Mouse (Mus musculus) heart, embryonic 13.5 days (tissue): ENCODE data around the gene Kank1. TPM values are rescaled to one million over a fixed set of nuclear protein-coding genes. Genes with fewer than 3 reads are reported as not detected.
A peak's percentile ranks its signal among the peaks of the same experiment; 100 is the strongest.

ENCODE experiments used
- ATAC-seq: fragments of 200-750 bp; cut with Nextera tagmentation; 2 replicates; pipeline ENCODE4 v1.8.0; 2017; ENCODE audit warnings: moderate TSS enrichment; ENCODE audit not compliant: insufficient number of reproducible peaks, low FRiP score, low TSS enrichment; ENCODE audit errors: extremely low read depth
- H3K27ac ChIP-seq: fragments of 300-500 bp; sonication (generic); replicated peaks from 2 replicates; pipeline ENCODE4 v1.5.1; 2015; ENCODE audit warnings: moderate library complexity, mild to moderate bottlenecking, inconsistent platforms
- H3K27me3 ChIP-seq: fragments of 300-500 bp; sonication (generic); replicated peaks from 2 replicates; pipeline ENCODE4 v1.6.1; 2015; ENCODE audit warnings: mild to moderate bottlenecking, inconsistent platforms
- H3K36me3 ChIP-seq: fragments of 300-500 bp; sonication (generic); 2 replicates; pipeline ENCODE4 v1.6.1; 2015; ENCODE audit warnings: mild to moderate bottlenecking, inconsistent platforms
- H3K4me1 ChIP-seq: fragments of 300-500 bp; sonication (generic); 2 replicates; pipeline ENCODE4 v1.6.1; 2015; ENCODE audit warnings: inconsistent platforms
- H3K4me2 ChIP-seq: fragments of 300-500 bp; sonication (generic); 2 replicates; pipeline ENCODE4 v1.6.1; 2015; ENCODE audit warnings: inconsistent platforms, mild to moderate bottlenecking, moderate library complexity
- H3K4me3 ChIP-seq: fragments of 300-500 bp; sonication (generic); 2 replicates; pipeline ENCODE4 v1.5.1; 2015; ENCODE audit warnings: moderate library complexity, mild to moderate bottlenecking, inconsistent platforms
- H3K9ac ChIP-seq: fragments of 300-500 bp; sonication (generic); 2 replicates; pipeline ENCODE4 v1.6.1; 2015; ENCODE audit warnings: inconsistent platforms, mild to moderate bottlenecking, moderate library complexity
- H3K9me3 ChIP-seq: fragments of 300-500 bp; sonication (generic); 2 replicates; pipeline ENCODE4 v1.6.1; 2016; ENCODE audit warnings: inconsistent platforms
- WGBS: fragments of 180-500 bp; shearing (Covaris S2); methylation state at CpG from one replicate; pipeline ENCODE4 v1.1.7; 2015; ENCODE audit warnings: mixed read lengths; 5-methylcytosine and 5-hydroxymethylcytosine counted together
- polyA plus RNA-seq: library from polyadenylated mRNA; unstranded; fragments of >200 nt; fragmentation: Nextera tagmentation; extraction: Ambion mirVana; gene quantifications from 2 replicates; pipeline ENCODE4 v1.2.1, GENCODE M21; 2015

The Kank1 gene
- polyA plus RNA-seq, 1 experiment from 2014 or later, result 45.7 TPM

DNA sequence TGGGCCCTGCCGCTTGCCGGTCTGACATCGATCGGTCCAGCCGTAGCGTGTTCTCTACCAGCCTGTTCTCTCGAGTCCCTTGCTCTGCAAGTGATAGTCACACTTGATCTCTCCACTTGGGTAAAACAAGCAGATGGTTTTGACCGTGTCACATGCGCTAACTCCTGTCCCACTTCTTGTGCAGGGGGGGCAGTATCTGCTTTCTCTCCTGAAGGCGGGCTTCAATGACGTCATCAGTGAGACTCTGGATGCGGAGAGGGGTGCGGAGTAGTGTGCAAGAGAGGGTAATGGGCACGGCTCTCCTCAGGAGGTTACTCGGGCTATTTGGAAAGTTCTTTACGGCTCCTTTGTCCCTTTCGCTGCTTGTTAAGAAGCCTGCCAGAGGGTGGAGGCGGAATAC, 151.1 kb downstream of the Kank1 start:
- Histone ChIP-seq H3K4me2 (no peak overlapping the region), H3K4me3 (no peak overlapping the region), H3K27me3 (no peaks in the 10 kb centered on the region), H3K36me3 (peaks cover 8% of the 10 kb centered on the region), H3K27ac (peak overlapping the region; percentile 81), H3K4me1 (peaks cover 56% of the 10 kb centered on the region), H3K9me3 (no peaks in the 10 kb centered on the region), H3K9ac (no peak overlapping the region)
- 81% methylated on average over 18 of the region's 18 CpGs for WGBS
- ATAC-seq, result no peak

DNA sequence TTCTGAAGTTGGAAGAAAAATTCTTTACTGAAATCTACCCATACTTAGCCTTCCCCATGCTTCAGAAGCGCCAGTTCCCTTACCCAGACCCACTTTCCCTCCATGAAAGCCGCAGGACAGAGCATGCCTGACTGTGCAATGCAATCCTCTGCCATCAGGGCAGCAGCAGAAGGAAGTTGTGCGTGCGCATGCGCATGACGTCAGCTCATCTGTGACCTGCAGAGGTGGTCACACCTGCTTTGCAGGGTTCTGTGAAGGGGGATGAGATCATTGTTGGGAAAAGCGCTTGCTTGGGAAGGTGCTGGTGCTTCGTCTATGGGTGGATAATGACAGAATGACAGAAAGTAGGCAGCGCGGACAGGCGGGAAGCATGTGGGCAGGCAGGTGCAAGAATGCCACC, 155.4 kb downstream of the Kank1 start:
- H3K9ac ChIP-seq, result no peak overlapping the region
- H3K36me3 ChIP-seq, result peaks cover 8% of the 10 kb centered on the region
- no peaks in the 10 kb centered on the region for H3K9me3 ChIP-seq
- no peak overlapping the region for H3K4me3 ChIP-seq
- WGBS, result 84% methylated on average over 11 of the region's 11 CpGs
- no peaks in the 10 kb centered on the region for H3K27me3 ChIP-seq
- no peak overlapping the region for H3K4me2 ChIP-seq
- ATAC-seq, result no peak
- peaks cover 44% of the 10 kb centered on the region for H3K4me1 ChIP-seq
- no peak overlapping the region for H3K27ac ChIP-seq

DNA sequence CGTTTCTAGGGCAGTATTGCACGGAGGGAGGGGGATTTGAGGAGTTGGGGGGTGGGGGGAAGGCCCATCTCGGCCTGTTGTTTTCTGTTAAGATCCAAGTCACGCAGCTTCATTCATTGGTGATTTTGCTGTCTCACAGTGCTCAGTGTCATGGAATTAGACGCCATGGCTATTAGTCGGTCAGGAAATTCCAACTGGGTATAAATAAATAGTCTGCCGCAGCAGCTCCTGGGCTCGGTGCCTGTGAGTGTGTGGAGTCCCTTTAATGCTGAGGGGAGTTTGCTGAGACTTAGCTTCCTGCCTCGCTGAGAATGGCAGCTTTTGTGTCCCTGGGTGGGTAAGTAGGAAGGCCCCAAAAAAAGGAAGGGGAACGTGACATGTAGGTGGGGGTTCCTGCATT, 158.3 kb downstream of the Kank1 start:
- peak overlapping the region; percentile 72 for H3K9ac ChIP-seq
- no peaks in the 10 kb centered on the region for H3K9me3 ChIP-seq
- H3K27ac ChIP-seq, result peak overlapping the region; percentile 92
- no peaks in the 10 kb centered on the region for H3K36me3 ChIP-seq
- 15% methylated on average over 10 of the region's 10 CpGs for WGBS
- peak overlapping the region; percentile 20; the same call in 1 of the 2 replicates for H3K4me3 ChIP-seq
- ATAC-seq, result peak; percentile 44; the same call in 1 of the 2 replicates
- H3K4me2 ChIP-seq, result peak overlapping the region; percentile 62
- no peaks in the 10 kb centered on the region for H3K27me3 ChIP-seq
- peaks cover 56% of the 10 kb centered on the region for H3K4me1 ChIP-seq

DNA sequence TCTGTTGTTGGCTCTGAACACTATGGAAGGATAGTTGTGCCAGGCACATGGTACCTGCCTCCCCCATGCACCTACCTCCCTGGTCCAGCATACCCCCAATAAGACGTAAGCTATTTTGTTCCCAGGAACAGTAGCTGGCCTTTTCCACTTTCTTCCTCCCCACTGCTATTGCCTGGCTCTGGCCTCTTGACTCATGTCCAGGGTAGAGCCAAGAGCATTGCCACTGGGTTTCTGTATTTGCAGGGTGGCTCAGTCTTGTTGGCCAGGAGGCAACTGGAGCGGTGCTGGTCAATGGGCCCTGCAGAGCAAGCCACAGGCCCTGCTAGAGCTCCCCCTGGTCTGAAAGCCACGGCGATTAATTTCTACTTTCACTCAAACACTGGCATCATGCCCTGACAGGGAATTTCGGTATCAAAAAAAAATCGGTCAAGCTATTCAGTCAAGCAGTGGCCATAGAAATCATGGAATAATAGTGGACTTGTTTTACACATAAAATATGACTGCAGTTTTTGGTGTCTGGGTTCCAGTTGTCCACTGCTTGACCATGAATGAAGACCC, 160.0 kb downstream of the Kank1 start:
- no peaks in the 10 kb centered on the region for H3K27me3 ChIP-seq
- H3K4me2 ChIP-seq, result no peak overlapping the region
- no peak overlapping the region for H3K9ac ChIP-seq
- no peaks in the 10 kb centered on the region for H3K9me3 ChIP-seq
- H3K27ac ChIP-seq, result 0 out of 2 replicates have a peak overlapping the region, but pooled peaks have one; percentile 4
- no peak for ATAC-seq
- H3K4me3 ChIP-seq, result no peak overlapping the region
- H3K4me1 ChIP-seq, result peaks cover 73% of the 10 kb centered on the region
- H3K36me3 ChIP-seq, result no peaks in the 10 kb centered on the region
- 84% methylated on average over 6 of the region's 6 CpGs for WGBS

DNA sequence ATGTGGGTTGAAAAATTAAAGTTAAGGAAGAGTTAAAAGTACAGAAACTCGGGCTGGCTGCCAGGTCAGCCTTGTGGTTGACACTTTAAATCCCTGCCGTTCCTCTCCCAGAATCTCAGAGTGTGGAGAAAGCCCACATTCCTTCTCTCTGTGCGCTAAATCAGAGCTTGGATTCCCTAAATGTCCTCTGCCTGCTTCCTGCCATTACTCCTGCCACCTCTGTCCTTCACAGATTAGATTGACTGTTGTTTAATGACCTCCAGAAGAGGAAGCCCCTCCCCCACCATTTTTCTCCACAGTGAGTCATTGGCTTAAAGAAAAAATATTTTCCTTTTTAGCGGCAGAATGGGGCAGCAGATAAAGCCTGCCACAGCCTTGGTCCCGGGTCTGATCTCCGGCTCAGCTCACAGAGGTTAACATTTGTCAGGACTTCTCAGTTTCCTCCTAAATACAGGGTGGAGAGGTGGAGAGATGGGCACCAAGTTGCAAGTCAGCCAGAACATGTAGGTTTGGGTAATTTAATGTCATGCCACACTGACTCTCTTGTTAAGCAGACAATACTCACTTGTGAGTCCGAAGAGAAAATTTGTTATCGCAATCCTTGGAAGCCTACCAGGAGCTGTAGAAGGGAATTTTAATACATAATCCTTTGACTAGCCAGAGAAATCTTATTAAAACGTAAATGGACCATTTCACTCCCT, 162.9 kb downstream of the Kank1 start:
- no peak for ATAC-seq
- peaks cover 86% of the 10 kb centered on the region for H3K4me1 ChIP-seq

DNA sequence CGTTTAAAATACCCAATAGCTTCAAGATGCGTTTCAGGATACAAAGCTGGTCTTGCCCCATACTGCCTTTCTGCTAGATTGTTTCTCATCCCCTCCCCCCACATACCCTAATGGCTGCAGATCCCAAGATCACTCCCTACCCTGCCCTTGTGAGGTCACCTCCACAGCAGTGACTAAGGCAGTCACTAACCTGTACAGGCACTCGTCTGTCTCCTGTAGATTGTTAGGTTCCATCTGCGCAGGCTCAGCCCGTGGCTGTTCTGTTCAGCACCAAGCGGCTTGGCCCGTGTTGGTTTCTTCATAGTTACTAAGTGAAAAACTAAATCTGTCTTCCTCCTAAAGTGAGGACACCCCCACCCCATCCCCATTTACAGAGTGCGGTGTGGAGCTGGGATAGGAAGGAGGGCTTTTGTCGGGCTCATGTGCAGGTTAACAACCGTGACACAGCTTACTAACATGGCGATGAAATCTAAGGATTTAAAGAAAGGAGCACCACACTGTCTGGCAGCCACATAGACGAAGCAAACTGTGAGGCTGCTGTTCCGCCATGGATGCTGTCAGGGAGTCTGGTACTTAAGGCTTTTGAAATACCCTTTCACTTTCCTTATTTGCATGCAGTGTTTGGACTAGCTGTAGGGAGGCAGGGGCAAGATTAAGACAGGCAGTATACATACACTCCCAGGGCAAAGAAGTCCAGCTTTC, 163.6 kb downstream of the Kank1 start:
- peak overlapping the region; percentile 8; the same call in 1 of the 2 replicates for H3K4me3 ChIP-seq
- no peaks in the 10 kb centered on the region for H3K9me3 ChIP-seq
- H3K36me3 ChIP-seq, result no peaks in the 10 kb centered on the region
- H3K27me3 ChIP-seq, result no peaks in the 10 kb centered on the region
- peak overlapping the region; percentile 92 for H3K27ac ChIP-seq
- H3K9ac ChIP-seq, result peak overlapping the region; percentile 64
- WGBS, result 34% methylated on average over 13 of the region's 13 CpGs
- peaks cover 82% of the 10 kb centered on the region for H3K4me1 ChIP-seq
- ATAC-seq, result 0 out of 2 replicates have a peak, but pooled peaks have one; percentile 34
- H3K4me2 ChIP-seq, result peak overlapping the region; percentile 49

More for the DNA sequence above, 162.9 kb downstream of the Kank1 start:
- H3K36me3 ChIP-seq, result no peaks in the 10 kb centered on the region
- H3K9ac ChIP-seq, result peak overlapping the region; percentile 64
- peak overlapping the region; percentile 92 for H3K27ac ChIP-seq
- peak overlapping the region; percentile 8 for H3K4me3 ChIP-seq
- no peaks in the 10 kb centered on the region for H3K9me3 ChIP-seq
- no peaks in the 10 kb centered on the region for H3K27me3 ChIP-seq
- peak overlapping the region; percentile 49 for H3K4me2 ChIP-seq
- 10% methylated on average over 9 of the region's 9 CpGs for WGBS

DNA sequence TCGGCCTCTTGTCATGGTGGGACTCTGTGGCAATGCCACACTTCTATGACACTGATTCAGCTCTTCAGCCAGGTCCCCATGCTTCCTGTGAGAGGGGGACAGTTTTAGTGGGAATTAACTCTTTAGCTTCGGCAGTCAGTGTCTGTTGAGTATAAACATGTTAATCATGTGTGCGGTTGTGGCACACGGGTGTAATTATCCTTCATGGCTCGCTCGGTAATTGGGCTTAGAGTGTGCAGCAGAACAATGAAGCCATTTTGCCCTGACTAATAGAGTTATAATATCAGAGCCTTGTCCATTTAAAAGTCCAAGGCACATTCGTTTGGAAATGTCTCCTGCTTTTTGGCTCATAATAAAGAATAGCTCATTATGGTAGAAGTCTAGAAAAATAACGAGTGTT, 164.7 kb downstream of the Kank1 start:
- no peak for ATAC-seq
- Histone ChIP-seq H3K27ac (peak overlapping the region; percentile 92), H3K9me3 (no peaks in the 10 kb centered on the region), H3K27me3 (no peaks in the 10 kb centered on the region), H3K36me3 (no peaks in the 10 kb centered on the region), H3K4me2 (no peak overlapping the region), H3K4me3 (no peak overlapping the region), H3K9ac (no peak overlapping the region), H3K4me1 (peaks cover 85% of the 10 kb centered on the region)
- WGBS, result 73% methylated on average over 8 of the region's 8 CpGs

DNA sequence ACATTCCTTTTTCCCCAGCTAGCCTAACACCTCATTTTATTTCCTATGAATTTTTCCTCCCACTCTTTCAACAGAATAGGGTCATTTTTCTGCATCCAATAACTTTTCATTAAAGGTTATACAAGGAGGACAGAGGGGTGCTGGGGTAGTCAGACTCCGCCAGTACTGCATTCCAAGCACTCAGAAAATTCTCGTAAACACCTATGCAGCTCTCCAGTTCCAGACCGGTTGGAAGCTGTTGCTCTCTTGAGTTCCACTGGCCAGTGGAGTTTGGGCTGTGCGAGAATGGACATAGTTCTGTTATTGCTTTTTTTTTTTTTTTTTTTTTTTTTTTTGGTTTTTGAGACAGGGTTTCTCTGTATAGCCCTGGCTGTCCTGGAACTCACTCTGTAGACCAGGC, 167.4 kb downstream of the Kank1 start:
- H3K9me3 ChIP-seq, result no peaks in the 10 kb centered on the region
- WGBS, result 59% methylated on average over 4 of the region's 4 CpGs
- no peak overlapping the region for H3K9ac ChIP-seq
- ATAC-seq, result no peak
- no peak overlapping the region for H3K27ac ChIP-seq
- no peaks in the 10 kb centered on the region for H3K27me3 ChIP-seq
- H3K4me1 ChIP-seq, result peaks cover 86% of the 10 kb centered on the region
- no peak overlapping the region for H3K4me2 ChIP-seq
- peaks cover 4% of the 10 kb centered on the region for H3K36me3 ChIP-seq
- no peak overlapping the region for H3K4me3 ChIP-seq

DNA sequence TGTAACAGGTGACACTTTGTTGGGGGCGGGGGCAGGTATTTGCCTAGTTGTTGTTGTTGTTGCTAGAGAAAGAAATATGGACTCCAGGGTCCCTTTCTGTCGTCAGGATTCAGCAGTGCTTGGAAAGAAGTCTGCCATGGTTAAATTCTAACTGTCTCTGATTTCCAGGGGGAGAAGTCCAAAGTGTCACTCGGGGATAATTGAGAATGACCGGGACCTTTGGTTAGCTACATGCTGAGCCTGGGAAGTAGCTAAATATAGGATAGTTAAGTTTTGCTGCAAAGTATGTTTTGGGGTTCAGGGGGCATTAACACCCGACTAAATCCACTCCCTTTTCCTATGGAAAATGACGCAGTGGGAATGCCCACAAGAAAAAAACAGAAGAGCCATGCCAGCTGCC, 169.2 kb downstream of the Kank1 start:
- H3K9me3 ChIP-seq, result no peaks in the 10 kb centered on the region
- H3K27ac ChIP-seq, result peak overlapping the region; percentile 97
- peaks cover 22% of the 10 kb centered on the region for H3K36me3 ChIP-seq
- peak overlapping the region; percentile 91 for H3K9ac ChIP-seq
- H3K27me3 ChIP-seq, result no peaks in the 10 kb centered on the region
- WGBS, result 31% methylated on average over 6 of the region's 6 CpGs
- peaks cover 86% of the 10 kb centered on the region for H3K4me1 ChIP-seq
- peak overlapping the region; percentile 85 for H3K4me2 ChIP-seq
- no peak for ATAC-seq
- H3K4me3 ChIP-seq, result peak overlapping the region; percentile 62

DNA sequence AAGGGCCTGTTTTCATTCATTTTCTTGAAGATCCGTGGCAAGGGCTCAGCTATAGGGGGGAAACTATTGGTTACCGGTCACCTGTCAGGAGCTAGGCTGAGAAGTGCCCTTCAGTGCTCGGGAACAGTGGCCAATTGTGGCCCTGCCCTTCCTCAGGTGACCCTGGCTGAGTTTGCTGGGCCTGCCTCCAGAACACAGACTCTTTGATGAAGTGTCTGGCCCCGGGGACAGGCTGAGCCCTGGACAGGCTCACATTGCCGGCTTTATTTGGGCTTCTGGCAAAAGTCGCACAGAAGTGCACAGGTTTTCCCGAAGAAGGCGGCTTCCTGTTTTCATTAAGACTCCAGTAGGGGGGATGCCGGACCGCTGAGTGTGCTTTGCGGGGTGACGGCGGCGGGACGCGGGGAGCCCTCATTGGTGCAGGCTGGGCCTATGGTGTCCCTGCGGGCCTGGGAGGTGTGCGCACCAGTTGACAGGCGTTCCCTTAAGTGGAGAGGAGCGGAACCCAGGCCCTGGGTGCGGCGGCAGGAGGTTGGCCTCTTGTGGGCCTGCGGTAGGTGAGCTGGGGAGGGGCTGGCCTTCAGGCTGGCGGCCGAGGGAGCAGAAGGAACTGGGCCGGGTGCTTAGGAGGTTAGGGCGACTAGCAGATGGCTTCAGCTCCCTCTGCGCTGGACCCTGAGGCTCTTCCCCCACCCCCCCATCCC, 169.9 kb downstream of the Kank1 start:
- 1% methylated on average over 28 of the region's 28 CpGs for WGBS
- Histone ChIP-seq H3K27me3 (no peaks in the 10 kb centered on the region), H3K4me2 (peak overlapping the region; percentile 85), H3K36me3 (peaks cover 28% of the 10 kb centered on the region), H3K27ac (peak overlapping the region; percentile 97), H3K4me1 (peaks cover 86% of the 10 kb centered on the region), H3K4me3 (peak overlapping the region; percentile 62), H3K9ac (peak overlapping the region; percentile 91), H3K9me3 (no peaks in the 10 kb centered on the region)
- peak; percentile 70 for ATAC-seq
